ENCODE assay signal across 9 mouse cellular contexts in the genomic region with DNA sequence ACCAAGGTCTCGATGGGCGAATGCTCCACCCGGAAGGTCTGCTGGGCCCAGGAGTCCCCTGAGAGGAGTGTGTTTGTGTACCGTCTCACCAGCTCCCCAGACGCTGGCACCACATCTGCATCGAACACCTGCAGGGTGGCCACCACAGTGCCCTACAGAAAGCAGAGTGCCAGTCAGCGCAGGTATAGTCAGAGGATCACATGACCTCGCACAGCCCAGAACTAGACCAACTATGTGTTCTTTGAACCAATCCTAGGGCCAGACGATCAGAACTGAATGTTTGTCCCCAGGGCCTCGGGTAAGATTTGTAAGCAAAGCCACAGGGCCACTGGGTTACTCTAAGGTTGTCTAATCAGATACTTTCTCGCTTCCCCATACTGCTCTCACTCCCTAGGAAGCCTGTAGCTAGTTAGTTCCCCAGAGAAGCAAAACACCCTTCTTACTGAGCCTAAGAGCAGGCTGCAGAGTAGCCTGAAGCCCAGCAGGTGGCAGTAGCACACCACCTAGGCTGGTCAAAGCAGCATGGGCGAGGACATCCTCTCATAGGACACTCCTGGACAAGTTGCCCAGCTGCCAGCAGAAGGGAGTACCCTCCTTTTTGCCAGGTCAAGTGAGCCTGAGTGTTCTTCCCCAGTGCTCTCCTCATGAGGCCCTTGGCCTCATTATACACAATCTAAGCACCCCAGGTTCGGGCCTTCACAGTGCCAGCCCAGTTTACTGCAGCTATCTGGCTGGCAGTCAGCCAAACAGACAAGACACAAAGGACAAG. TPM values are rescaled to one million over a fixed set of nuclear protein-coding genes. Genes with fewer than 3 reads are reported as not detected.
A peak's percentile ranks its signal among the peaks of the same experiment; 100 is the strongest.
DNase-seq lines count a peak whose midpoint lies in the region; ATAC-seq and TF ChIP-seq lines count a peak whose summit lies in the region.
"Had no signal": no experiment of that assay in that cellular context is flagged by ENCODE, and none has a peak within 500 bp of the region (broad histone marks: within the 10 kb centered on the region; RNA-seq: fewer than 3 reads in every experiment).

No protein-coding gene starts in this region.

- TF ChIP-seq POLR2A in ES-Bruce4 (IDR thresholded peaks at IDR 0.05; ENCODE audit: insufficient read depth, low read length) = no peak

- TF ChIP-seq CTCF in ES-Bruce4 (IDR thresholded peaks at IDR 0.05; ENCODE audit: low read depth, low read length) = peak; percentile 96
- TF ChIP-seq CTCF in heart, postnatal 0 days (IDR thresholded peaks at IDR 0.05; ENCODE audit: low read depth) = peak; percentile 99

- no peak overlapping the region for H3K4me3 ChIP-seq in ES-Bruce4 (ENCODE audit: low read depth, low read length)
- no peak overlapping the region for H3K4me3 ChIP-seq in forebrain, embryonic 12.5 days (replicated peaks)
- no peak overlapping the region for H3K4me3 ChIP-seq in heart, postnatal 0 days (ENCODE audit: low read depth, low read length)
- H3K4me3 ChIP-seq in liver, embryonic 13.5 days (replicated peaks) = no peak overlapping the region
- no peak overlapping the region for H3K4me3 ChIP-seq in neural tube, embryonic 11.5 days (ENCODE audit: low read depth, low read length)
- no peak overlapping the region for H3K4me3 ChIP-seq in stomach, embryonic 15.5 days (replicated peaks)

- H3K4me1 ChIP-seq in ES-Bruce4 (ENCODE audit: control insufficient read depth, insufficient read depth, low read length) = no peaks in the 10 kb centered on the region
- peaks cover 6% of the 10 kb centered on the region; the same call in 1 of the 2 replicates for H3K4me1 ChIP-seq in forebrain, embryonic 12.5 days
- no peaks in the 10 kb centered on the region for H3K4me1 ChIP-seq in heart, postnatal 0 days (ENCODE audit: control insufficient read depth, insufficient read depth)
- H3K4me1 ChIP-seq in liver, embryonic 13.5 days (replicated peaks) = no peaks in the 10 kb centered on the region
- no peaks in the 10 kb centered on the region for H3K4me1 ChIP-seq in neural tube, embryonic 11.5 days (ENCODE audit: control insufficient read depth, insufficient read depth, low read length)
- peaks cover 4% of the 10 kb centered on the region; the same call in 1 of the 2 replicates for H3K4me1 ChIP-seq in stomach, embryonic 15.5 days

- H3K36me3 ChIP-seq in ES-Bruce4 (ENCODE audit: control insufficient read depth, insufficient read depth, low read length, poor library complexity, severe bottlenecking) = no peaks in the 10 kb centered on the region
- H3K36me3 ChIP-seq in forebrain, embryonic 12.5 days (replicated peaks) = no peaks in the 10 kb centered on the region
- H3K36me3 ChIP-seq in heart, postnatal 0 days (replicated peaks; ENCODE audit: control insufficient read depth, insufficient read depth, low read length) = no peaks in the 10 kb centered on the region
- no peaks in the 10 kb centered on the region for H3K36me3 ChIP-seq in liver, embryonic 13.5 days
- no peaks in the 10 kb centered on the region for H3K36me3 ChIP-seq in neural tube, embryonic 11.5 days (ENCODE audit: control insufficient read depth, insufficient read depth, low read length)
- H3K36me3 ChIP-seq in stomach, embryonic 15.5 days = no peaks in the 10 kb centered on the region

- no peaks in the 10 kb centered on the region for H3K9me3 ChIP-seq in ES-Bruce4 (replicated peaks; ENCODE audit: control insufficient read depth, insufficient read depth, low read length, poor library complexity, severe bottlenecking)
- no peaks in the 10 kb centered on the region for H3K9me3 ChIP-seq in forebrain, embryonic 12.5 days
- no peaks in the 10 kb centered on the region for H3K9me3 ChIP-seq in heart, postnatal 0 days (replicated peaks; ENCODE audit: control insufficient read depth, low read length)
- H3K9me3 ChIP-seq in liver, embryonic 13.5 days (replicated peaks) = no peaks in the 10 kb centered on the region
- H3K9me3 ChIP-seq in neural tube, embryonic 11.5 days (ENCODE audit: control insufficient read depth, low read length) = no peaks in the 10 kb centered on the region
- no peaks in the 10 kb centered on the region for H3K9me3 ChIP-seq in stomach, embryonic 15.5 days

- ATAC-seq in forebrain, embryonic 12.5 days (ENCODE audit: low FRiP score) = peak; percentile 81
- peak; percentile 86 for ATAC-seq in heart, postnatal 0 days (ENCODE audit: insufficient read depth, low read depth)
- peak; percentile 50; the same call in 1 of the 2 replicates for ATAC-seq in liver, embryonic 13.5 days (ENCODE audit: low read depth)
- peak; percentile 71 for ATAC-seq in neural tube, embryonic 11.5 days (ENCODE audit: insufficient read depth, low FRiP score, low TSS enrichment)
- ATAC-seq in stomach, embryonic 15.5 days (ENCODE audit: insufficient read depth, low FRiP score, low read depth) = peak; percentile 54

- H3K4me2 ChIP-seq in forebrain, embryonic 12.5 days = no peak overlapping the region
- H3K4me2 ChIP-seq in heart, postnatal 0 days (ENCODE audit: low read depth, low read length) = no peak overlapping the region
- H3K4me2 ChIP-seq in liver, embryonic 13.5 days = no peak overlapping the region
- no peak overlapping the region for H3K4me2 ChIP-seq in neural tube, embryonic 11.5 days (ENCODE audit: low read depth)
- H3K4me2 ChIP-seq in stomach, embryonic 15.5 days = no peak overlapping the region

- TF ChIP-seq EP300 in ES-Bruce4 (IDR thresholded peaks at IDR 0.05; ENCODE audit: insufficient read depth, low read depth, low read length) = no peak
- no peak for TF ChIP-seq EP300 in heart, postnatal 0 days (IDR thresholded peaks at IDR 0.05; ENCODE audit: low read depth)

- H3K27ac ChIP-seq in ES-Bruce4 (ENCODE audit: insufficient read depth, low read length) = no peak overlapping the region
- H3K27ac ChIP-seq in forebrain, embryonic 12.5 days = no peak overlapping the region
- no peak overlapping the region; the same call in 1 of the 2 replicates for H3K27ac ChIP-seq in heart, postnatal 0 days (ENCODE audit: low read depth)
- no peak overlapping the region for H3K27ac ChIP-seq in liver, embryonic 13.5 days
- H3K27ac ChIP-seq in neural tube, embryonic 11.5 days (ENCODE audit: low read depth, low read length) = no peak overlapping the region
- H3K27ac ChIP-seq in stomach, embryonic 15.5 days = no peak overlapping the region
- H3K27ac ChIP-seq: macrophage had no signal

- H3K27me3 ChIP-seq in ES-Bruce4 (ENCODE audit: control insufficient read depth, insufficient read depth, low read length, poor library complexity, severe bottlenecking) = no peaks in the 10 kb centered on the region
- H3K27me3 ChIP-seq in forebrain, embryonic 12.5 days = no peaks in the 10 kb centered on the region
- H3K27me3 ChIP-seq in heart, postnatal 0 days (ENCODE audit: control insufficient read depth, insufficient read depth, low read length) = no peaks in the 10 kb centered on the region
- H3K27me3 ChIP-seq in liver, embryonic 13.5 days = no peaks in the 10 kb centered on the region
- no peaks in the 10 kb centered on the region for H3K27me3 ChIP-seq in neural tube, embryonic 11.5 days (ENCODE audit: control insufficient read depth, insufficient read depth, low read length)
- H3K27me3 ChIP-seq in stomach, embryonic 15.5 days (replicated peaks) = no peaks in the 10 kb centered on the region

- DNase-seq in c-Kit-positive CD71-positive TER-119-negative erythroid progenitor cells, embryonic 14.5 days (ENCODE audit: low read depth) = peak; percentile 48
- peak; percentile 80 for DNase-seq in heart, postnatal 0 days (ENCODE audit: low spot score)
- DNase-seq in kidney, postnatal 25 days = peak; percentile 68 to 77
- DNase-seq in liver, embryonic 13.5 days = peak; percentile 34
- peak; percentile 79 for DNase-seq in neural tube, embryonic 11.5 days (ENCODE audit: low spot score)

- no peak overlapping the region for H3K9ac ChIP-seq in ES-Bruce4 (ENCODE audit: low read depth, poor library complexity, severe bottlenecking)
- no peak overlapping the region for H3K9ac ChIP-seq in forebrain, embryonic 12.5 days
- H3K9ac ChIP-seq in heart, postnatal 0 days (replicated peaks; ENCODE audit: low read depth, low read length) = no peak overlapping the region
- no peak overlapping the region for H3K9ac ChIP-seq in liver, embryonic 13.5 days
- H3K9ac ChIP-seq in neural tube, embryonic 11.5 days (ENCODE audit: low read length) = no peak overlapping the region
- H3K9ac ChIP-seq in stomach, embryonic 15.5 days = no peak overlapping the region

- 60% methylated on average over 13 of the region's 13 CpGs for WGBS in forebrain, embryonic 12.5 days
- WGBS in heart, postnatal 0 days = 56% methylated on average over 13 of the region's 13 CpGs
- WGBS in liver, embryonic 13.5 days (ENCODE audit: insufficient replicate concordance) = 56% methylated on average over 13 of the region's 13 CpGs
- 65% methylated on average over 13 of the region's 13 CpGs for WGBS in neural tube, embryonic 11.5 days
- 59% methylated on average over 13 of the region's 13 CpGs for WGBS in stomach, embryonic 15.5 days

RNA-seq across cellular contexts. Expression of a gene that starts 18.0 kb away (rescaled TPM):
- polyA plus RNA-seq in ES-Bruce4 (2011; ENCODE audit: insufficient read depth, insufficient read length, low read depth, missing spikeins) = 0.81 and 0.97 TPM in 2 replicates
- 0.81 and 0.84 TPM in 2 replicates for polyA plus RNA-seq in forebrain, embryonic 12.5 days (2016; fragmentation: Nextera tagmentation; extraction: Ambion mirVana)
- 0.23 and 3.6 TPM in 2 replicates for total RNA-seq in heart, postnatal 0 days (2014; rRNA removed; ENCODE audit: low replicate concordance)
- 0.34 and 0.38 TPM in 2 replicates for polyA plus RNA-seq in heart, postnatal 0 days (2015; fragmentation: Nextera tagmentation; extraction: Ambion mirVana)
- 0.02 and 0.05 TPM in 2 replicates for polyA plus RNA-seq in liver, embryonic 13.5 days (2015; fragmentation: Nextera tagmentation; extraction: Ambion mirVana)
- polyA plus RNA-seq in neural tube, embryonic 11.5 days (2014; fragmentation: Nextera tagmentation; extraction: Ambion mirVana) = 9.0 and 12.0 TPM in 2 replicates
- 15.3 and 19.8 TPM in 2 replicates for polyA plus RNA-seq in stomach, embryonic 15.5 days (2015; fragmentation: Nextera tagmentation; extraction: Ambion mirVana)
- polyA plus RNA-seq: macrophage had no signal

RNA-seq across cellular contexts. Expression of a gene that starts 40.6 kb away (rescaled TPM):
- 6.0 and 7.1 TPM in 2 replicates for polyA plus RNA-seq in ES-Bruce4 (2011; ENCODE audit: insufficient read depth, insufficient read length, low read depth, missing spikeins)
- 8.4 and 8.6 TPM in 2 replicates for polyA plus RNA-seq in forebrain, embryonic 12.5 days (2016; fragmentation: Nextera tagmentation; extraction: Ambion mirVana)
- total RNA-seq in heart, postnatal 0 days (2014; rRNA removed; ENCODE audit: low replicate concordance) = 13.0 and 15.8 TPM in 2 replicates
- 10.3 and 11.6 TPM in 2 replicates for polyA plus RNA-seq in heart, postnatal 0 days (2015; fragmentation: Nextera tagmentation; extraction: Ambion mirVana)
- polyA plus RNA-seq in liver, embryonic 13.5 days (2015; fragmentation: Nextera tagmentation; extraction: Ambion mirVana) = 7.7 and 8.6 TPM in 2 replicates
- polyA plus RNA-seq in neural tube, embryonic 11.5 days (2014; fragmentation: Nextera tagmentation; extraction: Ambion mirVana) = 8.4 and 9.0 TPM in 2 replicates
- 13.7 and 13.9 TPM in 2 replicates for polyA plus RNA-seq in stomach, embryonic 15.5 days (2015; fragmentation: Nextera tagmentation; extraction: Ambion mirVana)
